Mouse (Mus musculus): ENCODE measurements at regions not wholly inside any gene's neighbourhood (a gene's known extent, or its start where the extent isn't known, plus 50 kb on each side); places are given as distances from the start of the nearest gene placed in this dataset.
"Not testable (repeated sequence)": the region's sequence is repeated elsewhere in the genome, so short reads cannot be mapped to it uniquely, and the experiment has no call there.

DNA sequence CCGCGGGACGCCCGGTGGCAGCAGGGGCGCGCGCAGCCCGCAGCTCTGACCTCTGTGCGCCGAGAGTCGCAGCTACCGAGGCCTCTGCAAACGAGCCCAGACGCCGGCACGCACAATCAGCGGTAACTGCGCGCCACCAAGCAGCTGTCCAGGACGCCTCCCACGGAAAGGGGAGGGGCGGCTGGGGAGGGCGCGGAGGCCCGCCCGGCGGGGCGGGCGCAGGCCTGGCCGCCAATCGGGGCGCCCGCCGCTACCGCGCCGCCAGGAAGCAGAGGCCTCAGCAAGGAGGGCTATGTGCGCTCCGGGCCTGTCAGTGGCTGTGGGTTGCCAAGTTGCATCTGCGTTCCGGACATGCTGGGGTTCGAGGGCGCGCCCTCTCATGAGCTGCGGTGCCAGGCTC lies 613.3 kb upstream of the Ywhaq start:
- not testable (repeated sequence) for H3K27ac ChIP-seq; H3K9me3 ChIP-seq; H3K4me1 ChIP-seq; H3K27me3 ChIP-seq (ENCODE audit: insufficient read depth, poor library complexity, severe bottlenecking); H3K36me3 ChIP-seq
- 4% methylated on average over 42 of the region's 45 CpGs for WGBS
- H3K4me3 ChIP-seq, result peak overlapping the region; percentile 46
- DNase-seq (ENCODE audit: low spot score), result peak; percentile 45

DNA sequence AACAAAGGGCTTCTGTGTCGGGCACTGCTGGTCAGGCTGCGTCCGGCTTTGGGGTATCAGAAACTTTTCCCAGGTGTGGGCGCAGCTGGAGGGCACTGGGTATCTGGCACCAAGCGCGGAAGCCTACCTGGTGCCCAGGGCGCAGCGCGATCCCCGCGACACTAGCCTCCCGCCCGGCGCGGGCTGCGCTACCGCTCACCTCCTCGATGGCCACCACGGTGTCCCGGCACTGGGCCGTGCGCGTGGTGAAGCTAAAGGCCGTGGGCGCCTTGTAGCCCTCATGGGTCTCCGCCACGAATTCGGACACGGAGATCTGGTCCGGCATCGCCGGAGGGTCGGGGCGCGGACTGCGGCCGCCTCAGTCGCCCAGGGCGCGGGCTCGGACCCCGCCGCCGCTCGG lies 612.8 kb upstream of the Ywhaq start:
- not testable (repeated sequence) for H3K9me3 ChIP-seq; H3K27me3 ChIP-seq (ENCODE audit: insufficient read depth, poor library complexity, severe bottlenecking); H3K36me3 ChIP-seq; H3K4me1 ChIP-seq; H3K27ac ChIP-seq
- H3K4me3 ChIP-seq, result peak overlapping the region; percentile 46
- peak; percentile 55 for DNase-seq (ENCODE audit: low spot score)
- WGBS, result 5% methylated on average over 33 of the region's 45 CpGs

Data from heart, embryonic 10.5 days (tissue).